Mouse (Mus musculus): ENCODE data around the gene Mcam. TPM values are rescaled to one million over a fixed set of nuclear protein-coding genes. Genes with fewer than 3 reads are reported as not detected.

The Mcam gene
- total and polyA plus RNA-seq, 3 experiments, result 0.15 to 0.88 TPM; not detected in 1

GRCm38 (mm10) chr9:44116182-44116581 lies 18.1 kb upstream of the Mcam start:
- Histone ChIP-seq H3K36me3 (ENCODE audit: control insufficient read depth in 1 of 2, insufficient read depth in 2 of 2, low read length in 2 of 2) (peaks cover 0 to 5% of the 10 kb centered on the region in 2 experiments; a peak in 2 of 4 replicates), H3K4me1 (ENCODE audit: control insufficient read depth in 1 of 2, insufficient read depth in 2 of 2, low read length in 2 of 2) (peaks cover 0 to 7% of the 10 kb centered on the region in 2 experiments; a peak in 2 of 4 replicates), H3K9me3 (replicated peaks; ENCODE audit: insufficient read depth, low read length) (no peaks in the 10 kb centered on the region), H3K27ac (ENCODE audit: control insufficient read depth, low read depth, low read length) (no peak overlapping the region), H3K79me2 (ENCODE audit: control insufficient read depth, insufficient read depth, low read length, poor library complexity) (peaks cover 12% of the 10 kb centered on the region), H3K27me3 (ENCODE audit: control insufficient read depth in 1 of 2, insufficient read depth in 2 of 2, low read length in 2 of 2) (no peaks in the 10 kb centered on the region), H3K4me3 (ENCODE audit: control insufficient read depth in 1 of 2, insufficient read depth in 1 of 2, low read depth in 2 of 2, low read length in 2 of 2) (no peak overlapping the region), H3K9ac (ENCODE audit: control insufficient read depth, low read depth, low read length, poor library complexity, severe bottlenecking) (no peak overlapping the region)
- TF ChIP-seq ELF1 (IDR thresholded peaks at IDR 0.05; ENCODE audit: low read depth, low read length) (no peak), POLR2AphosphoS2 (IDR thresholded peaks at IDR 0.05; ENCODE audit: low read length) (no peak), POLR2A (IDR thresholded peaks at IDR 0.05; ENCODE audit: control insufficient read depth in 1 of 2, insufficient read depth in 1 of 2, low read depth in 1 of 2, low read length in 2 of 2, poor library complexity in 1 of 2) (no peak), MEF2A (IDR thresholded peaks at IDR 0.05; ENCODE audit: extremely low read depth, insufficient replicate concordance, low read depth, low read length, poor library complexity, severe bottlenecking) (no peak), CTCF (IDR thresholded peaks at IDR 0.05 in 2 of 3, conservative IDR thresholded peaks at IDR 0.05 in 1 of 3; ENCODE audit: control insufficient read depth in 1 of 3, insufficient read depth in 1 of 3, low read depth in 2 of 3, low read length in 3 of 3, poor library complexity in 1 of 3, severe bottlenecking in 1 of 3) (peak; percentile 15 to 52 (median 42); a peak in 4 of 6 replicates), EP300 (IDR thresholded peaks at IDR 0.05; ENCODE audit: low read depth in 1 of 2, low read length in 2 of 2) (no peak), GATA1 (IDR thresholded peaks at IDR 0.05; ENCODE audit: low read depth, low read length) (no peak), ZKSCAN1 (IDR thresholded peaks at IDR 0.05; ENCODE audit: low read depth, low read length) (no peak), E2F4 (IDR thresholded peaks at IDR 0.05; ENCODE audit: borderline replicate concordance, low read depth, low read length) (no peak), SMC3 (IDR thresholded peaks at IDR 0.05; ENCODE audit: low read depth, low read length) (peak; percentile 59), ZC3H11A (IDR thresholded peaks at IDR 0.05; ENCODE audit: low read depth, low read length) (peak; percentile 8; the same call in 1 of the 2 replicates)
- peak; percentile 39 for DNase-seq (ENCODE audit: low read depth, low spot score)

- no peaks in the 10 kb centered on the region for H3K27me3 ChIP-seq (ENCODE audit: control insufficient read depth in 1 of 2, insufficient read depth in 2 of 2, low read length in 2 of 2)
- H3K9me3 ChIP-seq (replicated peaks; ENCODE audit: insufficient read depth, low read length), result no peaks in the 10 kb centered on the region
- H3K4me3 ChIP-seq (ENCODE audit: control insufficient read depth in 1 of 2, insufficient read depth in 1 of 2, low read depth in 2 of 2, low read length in 2 of 2), result no peak overlapping the region
- H3K4me1 ChIP-seq (ENCODE audit: control insufficient read depth in 1 of 2, insufficient read depth in 2 of 2, low read length in 2 of 2), result peaks cover 0 to 4% of the 10 kb centered on the region in 2 experiments; a peak in 2 of 4 replicates
- no peaks in the 10 kb centered on the region for H3K79me2 ChIP-seq (ENCODE audit: control insufficient read depth, insufficient read depth, low read length, poor library complexity)
- no peak overlapping the region for H3K9ac ChIP-seq (ENCODE audit: control insufficient read depth, low read depth, low read length, poor library complexity, severe bottlenecking)
- peaks cover 0 to 3% of the 10 kb centered on the region in 2 experiments; a peak in 2 of 4 replicates for H3K36me3 ChIP-seq (ENCODE audit: control insufficient read depth in 1 of 2, insufficient read depth in 2 of 2, low read length in 2 of 2)
- no peak overlapping the region for H3K27ac ChIP-seq (ENCODE audit: control insufficient read depth, low read depth, low read length)
- peak; percentile 82 for DNase-seq (ENCODE audit: low read depth, low spot score)
- no peak for TF ChIP-seq TBP (IDR thresholded peaks at IDR 0.05; ENCODE audit: low read depth, low read length)
- TF ChIP-seq POLR2A (IDR thresholded peaks at IDR 0.05; ENCODE audit: control insufficient read depth in 1 of 2, insufficient read depth in 1 of 2, low read depth in 1 of 2, low read length in 2 of 2, poor library complexity in 1 of 2), result no peak
- no peak for TF ChIP-seq GATA1 (IDR thresholded peaks at IDR 0.05; ENCODE audit: low read depth, low read length)
- TF ChIP-seq KAT2A (conservative IDR thresholded peaks at IDR 0.05; ENCODE audit: low read depth, low read length), result no peak
- no peak; the same call in 1 of the 2 replicates for TF ChIP-seq SIN3A (IDR thresholded peaks at IDR 0.05; ENCODE audit: low read length)
- no peak for TF ChIP-seq USF1 (IDR thresholded peaks at IDR 0.05; ENCODE audit: low read depth, low read length)
- no peak for TF ChIP-seq HCFC1 (IDR thresholded peaks at IDR 0.05; ENCODE audit: low read depth, low read length)
- TF ChIP-seq NRF1 (IDR thresholded peaks at IDR 0.05; ENCODE audit: insufficient read depth, low read depth, low read length, poor library complexity, severe bottlenecking), result no peak
- TF ChIP-seq TCF12 (IDR thresholded peaks at IDR 0.05; ENCODE audit: low read depth, low read length), result no peak
- peak; percentile 79 for TF ChIP-seq RAD21 (IDR thresholded peaks at IDR 0.05; ENCODE audit: low read depth, low read length)
- TF ChIP-seq SMC3 (IDR thresholded peaks at IDR 0.05; ENCODE audit: low read depth, low read length), result peak; percentile 71
- no peak; the same call in 1 of the 2 replicates for TF ChIP-seq MYC (IDR thresholded peaks at IDR 0.05; ENCODE audit: low read depth, low read length)
- TF ChIP-seq POLR2AphosphoS2 (IDR thresholded peaks at IDR 0.05; ENCODE audit: low read length), result no peak
- no peak for TF ChIP-seq JUND (IDR thresholded peaks at IDR 0.05; ENCODE audit: low read depth, low read length)
- peak; percentile 65 for TF ChIP-seq ZC3H11A (IDR thresholded peaks at IDR 0.05; ENCODE audit: low read depth, low read length)
- TF ChIP-seq MAZ (IDR thresholded peaks at IDR 0.05; ENCODE audit: low read depth, low read length), result no peak
- peak; percentile 92 to 96 (median 94) for TF ChIP-seq CTCF (IDR thresholded peaks at IDR 0.05 in 2 of 3, conservative IDR thresholded peaks at IDR 0.05 in 1 of 3; ENCODE audit: control insufficient read depth in 1 of 3, insufficient read depth in 1 of 3, low read depth in 2 of 3, low read length in 3 of 3, poor library complexity in 1 of 3, severe bottlenecking in 1 of 3)
- TF ChIP-seq CHD1 (IDR thresholded peaks at IDR 0.05; ENCODE audit: low read depth, low read length), result no peak
- TF ChIP-seq EP300 (IDR thresholded peaks at IDR 0.05; ENCODE audit: low read depth in 1 of 2, low read length in 2 of 2), result no peak
- TF ChIP-seq ETS1 (IDR thresholded peaks at IDR 0.05; ENCODE audit: low read depth, low read length), result no peak
- TF ChIP-seq MYB (IDR thresholded peaks at IDR 0.05; ENCODE audit: low read depth, low read length), result no peak
- TF ChIP-seq ZNF384 (IDR thresholded peaks at IDR 0.05; ENCODE audit: low read depth, low read length), result peak; percentile 52; the same call in 1 of the 2 replicates
- TF ChIP-seq MEF2A (IDR thresholded peaks at IDR 0.05; ENCODE audit: extremely low read depth, insufficient replicate concordance, low read depth, low read length, poor library complexity, severe bottlenecking), result no peak
- TF ChIP-seq UBTF (IDR thresholded peaks at IDR 0.05; ENCODE audit: borderline replicate concordance, insufficient read depth, low read depth, low read length), result no peak
- TF ChIP-seq E2F4 (IDR thresholded peaks at IDR 0.05; ENCODE audit: borderline replicate concordance, low read depth, low read length), result no peak
- TF ChIP-seq POLR2AphosphoS5 (IDR thresholded peaks at IDR 0.05; ENCODE audit: borderline replicate concordance, low read depth, low read length), result no peak
Measured at GRCm38 (mm10) chr9:44119011-44119410, 15.3 kb upstream of the Mcam start.
